ENCODE assay signal across 21 mouse cellular contexts in the genomic region with DNA sequence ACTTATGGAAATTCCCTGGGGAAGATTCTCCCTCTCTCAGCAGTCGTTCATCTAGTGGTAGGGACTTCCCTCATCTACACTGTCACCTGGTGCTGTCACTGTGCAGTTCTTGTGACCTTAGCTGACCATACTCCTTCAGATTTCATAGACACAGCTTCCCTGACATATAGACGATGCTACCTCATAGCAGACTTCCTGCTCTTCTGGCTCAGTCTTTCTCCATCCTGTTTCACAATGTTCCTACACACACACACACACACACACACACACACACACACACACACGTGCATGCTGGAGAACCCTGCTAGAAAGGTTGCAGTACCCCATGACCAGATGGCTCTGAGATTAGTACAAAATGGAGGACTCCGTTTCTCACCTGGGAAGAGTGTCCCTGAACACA.
"Had no signal": no experiment of that assay in that cellular context is flagged by ENCODE, and none has a peak within 500 bp of the region (broad histone marks: within the 10 kb centered on the region; RNA-seq: fewer than 3 reads in every experiment).

No protein-coding gene starts in this region.

- H3K4me1 ChIP-seq: lung, embryonic 15.5 days had no signal

- ATAC-seq: liver, postnatal 0 days; lung, postnatal 0 days; midbrain, embryonic 16.5 days had no signal

- H3K9ac ChIP-seq: liver, postnatal 0 days; lung, embryonic 15.5 days; midbrain, embryonic 12.5 days; neural tube, embryonic 13.5 days; neural tube, embryonic 15.5 days had no signal

- DNase-seq: liver, postnatal 0 days; lung, adult 2 months; lung, postnatal 14 days; lung, postnatal 36 days; midbrain, embryonic 14.5 days; retina, postnatal 1 day; right cerebral cortex, postnatal 4 days; spleen, adult 18-20 months; thymus, adult 18-20 months; thymus, postnatal 14 days; thymus, postnatal 36 days had no signal

- H3K4me2 ChIP-seq: lung, embryonic 15.5 days; midbrain, embryonic 12.5 days; neural tube, embryonic 13.5 days; neural tube, embryonic 15.5 days had no signal

- H3K9me3 ChIP-seq: lung, embryonic 15.5 days; megakaryocyte, embryonic 14.5 days; midbrain, embryonic 10.5 days; midbrain, embryonic 12.5 days; neural tube, embryonic 13.5 days; neural tube, embryonic 15.5 days had no signal

- H3K4me3 ChIP-seq: lung, embryonic 15.5 days; midbrain, embryonic 10.5 days; midbrain, embryonic 12.5 days; myocyte; neural tube, embryonic 13.5 days; neural tube, embryonic 15.5 days had no signal

- H3K27me3 ChIP-seq: lung, embryonic 15.5 days; megakaryocyte, embryonic 14.5 days; midbrain, embryonic 12.5 days; neural tube, embryonic 13.5 days; neural tube, embryonic 15.5 days had no signal

- H3K27ac ChIP-seq: lung, embryonic 15.5 days; macrophage; midbrain, embryonic 10.5 days; midbrain, embryonic 12.5 days; neural tube, embryonic 13.5 days; neural tube, embryonic 15.5 days had no signal
